Mouse (Mus musculus): ENCODE measurements around the gene Entpd7. TPM values are rescaled to one million over a fixed set of nuclear protein-coding genes. Genes with fewer than 3 reads are reported as not detected.

Gene Entpd7
- total RNA-seq, 4 experiments from 2014 or later = 17.8 to 21.6 (median 18.7) TPM

DNA sequence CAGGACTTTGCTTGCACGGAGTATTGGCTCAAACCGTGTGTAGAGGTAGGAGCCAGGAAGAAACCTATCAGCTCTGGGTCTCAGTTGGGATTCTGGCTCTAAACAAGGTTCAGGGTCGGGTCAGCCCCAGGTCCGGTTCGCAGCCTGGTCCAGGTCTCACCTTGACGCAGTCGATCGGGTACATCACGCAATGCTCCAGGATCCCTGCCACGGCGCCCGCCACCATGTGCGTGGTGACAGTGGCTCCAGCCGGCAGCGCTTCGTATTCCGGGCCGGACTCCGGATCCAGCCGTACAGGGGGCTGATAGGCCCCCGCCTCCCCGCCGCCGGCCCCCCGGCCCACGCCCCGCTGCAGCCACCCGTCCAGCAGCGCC, 15.2 kb upstream of the Entpd7 start:
- peak in 1 of 2 experiments; percentile 55 for DNase-seq (ENCODE audit: low spot score in 2 of 2)

DNA sequence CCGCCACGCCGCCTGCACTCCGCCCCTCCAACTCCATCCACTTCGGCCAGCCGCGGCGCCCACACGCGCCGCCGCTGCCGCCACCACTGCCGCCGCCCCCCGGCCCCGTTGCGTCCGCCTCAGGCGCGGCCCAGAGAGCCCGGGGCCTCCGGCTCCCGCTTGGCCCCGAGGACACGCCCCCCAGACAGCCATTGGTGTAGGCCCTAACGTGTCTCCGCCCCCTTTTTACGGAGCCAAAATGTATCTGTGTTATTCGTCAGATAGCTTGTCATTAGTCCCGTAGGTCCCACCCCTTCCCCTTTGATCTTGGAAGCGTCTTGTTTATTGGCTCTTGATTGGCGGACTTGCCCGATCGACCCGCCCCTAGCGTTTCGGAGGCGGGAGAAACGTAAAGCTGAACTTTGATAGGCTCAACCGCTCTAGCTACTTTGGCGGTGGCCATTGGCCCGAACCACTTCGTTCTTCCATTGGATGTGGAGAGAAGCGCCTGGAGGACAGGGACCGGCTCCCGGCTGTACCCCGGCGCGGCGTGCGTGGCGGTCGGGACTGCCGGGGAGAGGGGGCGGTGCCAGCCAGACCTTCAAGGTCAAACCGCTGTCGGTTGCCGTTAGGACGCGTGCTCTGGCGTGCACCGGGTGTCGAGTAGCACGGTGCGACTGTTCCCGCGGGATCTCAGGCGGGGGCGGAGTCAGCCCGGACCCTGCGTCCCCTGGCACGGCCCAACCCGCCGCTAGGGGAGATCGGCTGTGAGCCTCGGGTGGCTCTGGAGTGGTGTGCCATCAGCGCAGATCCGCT, 14.5 kb upstream of the Entpd7 start, which contains the start of gene Slc25a28:
Gene Slc25a28 (minus strand): TSS at position 152 of the 795 bp plus-strand sequence.
- DNase-seq (ENCODE audit: low spot score in 2 of 2) = peak; percentile 99 to 100

DNA sequence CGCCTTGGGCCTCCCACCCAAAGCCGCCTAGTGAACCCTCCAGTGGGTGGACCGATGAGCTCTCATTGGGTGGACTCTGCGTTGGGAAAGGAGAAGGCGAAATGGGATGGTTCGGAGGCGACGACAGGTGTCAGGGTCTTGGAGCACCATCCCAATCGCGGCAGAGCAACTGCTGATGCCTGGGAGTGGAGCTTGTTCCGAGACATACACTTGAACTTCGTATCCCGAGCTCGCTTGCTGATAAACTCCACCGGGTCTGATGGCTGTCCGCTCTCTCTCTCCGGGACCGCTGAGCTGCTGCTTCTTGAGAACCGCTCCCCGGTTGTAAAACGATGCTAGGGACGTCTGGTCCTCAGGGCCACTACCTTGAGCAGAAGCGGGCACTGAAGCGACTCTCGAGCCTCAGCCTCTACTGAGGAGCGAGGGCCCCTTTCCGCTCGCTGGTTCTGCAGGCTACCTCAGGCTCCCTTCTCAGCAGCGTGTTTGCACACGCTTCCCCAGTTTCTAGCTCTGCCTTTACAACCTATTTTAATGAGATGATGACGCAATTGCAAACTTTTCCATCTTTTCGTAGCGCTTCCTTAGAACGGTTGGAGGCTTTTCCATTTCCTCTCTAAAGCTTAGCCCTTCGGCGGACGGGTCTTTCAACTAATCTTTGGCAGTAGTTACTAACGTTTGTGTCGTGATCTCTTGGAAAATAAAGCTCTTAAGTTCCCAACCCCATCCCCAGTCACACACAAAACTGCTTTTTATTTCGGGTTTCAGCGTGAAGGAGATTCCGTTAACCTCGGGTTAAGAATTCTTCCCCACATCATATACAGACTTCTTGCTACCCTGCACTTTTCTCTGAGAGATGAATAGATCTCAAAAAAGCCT, 13.7 kb upstream of the Entpd7 start:
- DNase-seq (ENCODE audit: low spot score in 2 of 2) = no peak

DNA sequence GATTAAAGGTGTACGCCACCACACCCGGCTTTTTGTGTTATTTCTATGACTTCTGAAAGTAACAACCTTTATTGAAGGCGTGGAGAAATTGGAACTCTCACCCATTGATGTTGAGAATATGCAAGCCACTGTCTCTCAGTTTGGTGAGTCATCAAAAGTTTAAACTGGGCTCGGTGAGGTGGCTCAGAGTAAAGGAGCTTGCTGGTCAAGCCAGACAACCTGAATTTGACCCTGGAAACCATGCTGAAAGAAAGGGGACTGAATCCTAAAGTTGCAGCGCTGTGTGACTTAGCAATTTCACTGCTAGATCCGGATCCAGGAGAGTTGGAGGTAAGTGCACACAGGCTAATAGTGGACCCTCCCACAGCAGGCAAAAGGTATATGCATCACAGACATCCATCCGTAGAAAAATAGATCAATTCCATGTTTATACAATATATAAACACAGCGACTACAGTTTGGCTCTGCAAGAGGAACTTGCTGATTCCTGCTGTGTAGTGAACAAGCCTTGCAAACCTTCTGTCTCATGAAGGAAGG, 10.9 kb upstream of the Entpd7 start:
- DNase-seq (ENCODE audit: low spot score in 2 of 2) = no peak

DNA sequence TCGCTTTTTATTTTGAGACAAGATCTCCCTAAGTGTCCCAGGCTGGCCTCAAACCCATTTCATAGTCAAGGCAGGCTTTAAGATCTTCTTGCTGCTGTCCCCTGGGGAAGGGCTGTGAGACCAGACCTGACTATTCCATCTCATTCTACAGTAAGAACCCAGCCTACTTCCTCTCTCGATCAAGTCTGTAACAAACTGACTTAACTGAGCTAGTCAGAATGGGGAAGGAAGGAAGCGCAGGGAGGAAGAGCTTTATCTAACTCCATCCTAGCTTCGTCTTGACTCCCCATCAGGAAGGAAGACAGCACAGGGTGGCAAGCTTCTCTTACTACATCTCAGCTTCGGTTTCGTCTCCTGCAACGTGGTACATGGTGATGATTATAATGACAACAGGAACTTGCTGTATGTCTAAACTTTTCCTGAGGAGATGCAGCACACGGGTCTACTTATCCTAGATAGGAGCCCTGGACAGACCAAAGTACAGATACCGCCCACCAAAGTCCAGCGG, 9.9 kb upstream of the Entpd7 start:
- no peak for DNase-seq (ENCODE audit: low spot score in 2 of 2)

DNA sequence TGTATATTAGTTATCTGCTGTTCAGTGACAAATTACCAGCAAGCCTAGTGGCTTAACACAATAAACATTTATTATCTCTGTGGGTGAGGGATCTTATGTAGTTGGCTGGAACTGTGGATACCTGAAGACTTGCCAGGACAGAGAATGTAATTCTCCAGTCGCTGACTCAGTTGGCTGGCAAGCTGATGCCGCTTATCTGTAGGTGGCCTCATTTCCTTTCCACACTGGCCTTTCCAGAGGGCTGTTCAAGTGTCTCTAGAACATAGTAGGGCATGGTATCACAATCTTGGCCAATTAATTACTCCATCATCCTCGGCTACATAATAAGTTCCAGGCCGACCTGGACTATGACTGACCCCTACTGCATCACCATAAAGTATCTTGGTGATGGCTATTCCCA, 7.9 kb upstream of the Entpd7 start:
- no peak for DNase-seq (ENCODE audit: low spot score in 2 of 2)

DNA sequence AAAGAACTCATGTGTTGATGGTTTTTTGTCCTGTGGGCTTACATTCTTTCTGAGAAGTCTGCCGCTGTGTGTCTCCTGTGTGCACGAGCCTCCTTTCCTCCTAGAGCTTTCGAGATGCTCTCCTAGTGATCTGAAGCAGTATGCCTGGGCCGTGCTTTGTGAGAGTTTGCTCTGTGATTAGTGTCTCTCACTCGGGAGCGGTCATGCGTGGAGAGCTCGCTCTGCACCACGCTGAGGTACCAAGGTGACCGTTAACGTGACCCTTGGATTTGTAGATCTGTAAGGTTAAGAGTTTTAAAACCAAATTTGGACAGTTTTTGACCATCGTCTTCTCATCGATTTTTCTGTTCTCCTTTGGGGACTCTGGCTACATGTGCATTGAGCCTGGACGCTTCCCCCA, 3.3 kb downstream of the Entpd7 start:
- no peak for DNase-seq (ENCODE audit: low spot score in 2 of 2)

DNA sequence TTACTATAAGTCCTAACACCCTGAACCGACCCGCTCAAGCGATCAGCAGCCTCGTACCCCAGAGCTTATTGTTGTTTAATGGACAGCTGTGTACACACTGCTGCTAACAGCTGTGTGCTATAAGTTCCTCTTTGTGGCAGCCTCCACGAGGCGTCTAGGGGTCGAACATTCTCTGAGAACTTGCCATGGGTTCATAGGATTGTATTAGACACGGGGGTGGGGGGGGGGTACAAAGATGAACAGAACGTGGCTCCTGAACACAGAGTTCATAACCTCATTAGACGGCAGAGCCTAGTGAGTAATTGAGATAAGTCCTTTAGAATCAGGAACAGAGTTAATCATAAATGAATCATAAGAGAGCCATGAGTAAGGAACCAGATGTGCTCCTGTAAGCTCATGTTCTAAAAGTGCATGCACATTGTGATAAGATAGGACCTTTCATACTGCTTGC, 6.1 kb downstream of the Entpd7 start:
- DNase-seq (ENCODE audit: low spot score in 2 of 2) = no peak

DNA sequence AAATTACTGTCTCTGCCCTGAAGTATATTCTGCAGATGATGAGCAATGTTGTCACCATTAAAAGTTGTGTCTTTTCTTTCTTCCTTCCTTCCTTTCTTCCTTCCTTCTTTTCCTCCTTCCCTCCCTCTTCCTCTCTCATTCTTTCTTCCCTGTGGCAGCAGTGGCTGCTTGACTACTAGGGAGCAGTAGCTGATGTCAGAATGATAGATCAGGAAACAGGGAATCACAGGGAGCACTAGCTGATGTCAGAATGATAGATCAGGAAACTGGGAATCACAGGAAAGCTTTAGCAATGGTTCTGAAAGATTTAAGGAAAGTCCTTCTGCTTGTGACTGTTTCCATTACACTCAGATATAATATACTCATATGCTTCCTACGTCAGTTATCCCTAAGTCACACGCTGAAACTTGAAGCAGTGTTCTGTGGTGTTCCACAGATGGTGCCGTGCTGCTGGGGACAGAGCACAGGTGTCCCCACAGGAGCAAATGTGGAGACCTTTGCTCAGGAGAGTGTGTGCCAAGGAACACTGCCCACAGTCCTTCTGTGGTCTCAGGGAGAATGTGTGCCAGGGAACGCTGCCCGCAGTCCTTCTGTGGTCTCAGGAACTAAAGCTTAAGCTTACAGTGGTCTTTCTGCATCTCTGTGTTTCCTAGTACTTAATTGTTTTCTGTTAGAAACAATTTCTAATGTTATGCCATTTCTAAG, 8.3 kb downstream of the Entpd7 start:
- no peak for DNase-seq (ENCODE audit: low spot score in 2 of 2)

DNA sequence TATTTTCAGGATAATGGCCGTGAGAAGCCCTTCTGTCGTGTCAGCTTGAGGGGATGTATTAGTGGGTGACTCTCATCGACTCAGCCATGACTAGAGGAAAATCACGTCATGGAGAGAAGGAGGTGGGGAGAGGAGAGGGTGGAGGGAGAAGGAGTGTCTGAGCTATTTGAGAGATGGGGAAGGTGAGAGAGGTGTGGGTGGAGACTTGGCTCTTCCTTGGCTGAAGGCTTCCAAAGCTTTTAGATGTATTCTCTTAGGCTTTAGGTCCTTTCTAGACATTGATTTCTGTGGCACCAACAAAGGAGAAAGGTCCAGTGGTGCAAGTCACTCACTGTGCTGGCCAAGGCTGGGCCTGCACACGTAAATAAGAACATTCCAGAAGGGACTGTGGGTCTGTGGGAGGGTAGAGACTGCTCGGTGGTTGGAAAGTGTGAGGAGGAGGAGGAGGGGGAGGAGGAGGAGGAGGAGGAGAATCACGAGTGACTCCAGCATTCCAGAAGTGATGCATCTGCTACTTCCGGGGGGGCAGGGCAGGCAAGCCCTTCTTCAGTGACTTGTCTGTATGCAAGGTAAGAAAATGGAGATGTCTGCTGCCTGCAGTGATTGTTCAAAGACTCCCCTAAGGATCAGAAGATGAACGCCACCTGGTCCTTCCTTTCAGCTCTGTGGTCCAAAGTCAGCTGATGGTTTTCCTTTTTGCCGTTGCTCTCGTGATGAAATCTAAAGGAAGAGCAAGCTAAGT, 9.7 kb downstream of the Entpd7 start:
- peak in 1 of 2 experiments; percentile 68 for DNase-seq (ENCODE audit: low spot score in 2 of 2)

DNA sequence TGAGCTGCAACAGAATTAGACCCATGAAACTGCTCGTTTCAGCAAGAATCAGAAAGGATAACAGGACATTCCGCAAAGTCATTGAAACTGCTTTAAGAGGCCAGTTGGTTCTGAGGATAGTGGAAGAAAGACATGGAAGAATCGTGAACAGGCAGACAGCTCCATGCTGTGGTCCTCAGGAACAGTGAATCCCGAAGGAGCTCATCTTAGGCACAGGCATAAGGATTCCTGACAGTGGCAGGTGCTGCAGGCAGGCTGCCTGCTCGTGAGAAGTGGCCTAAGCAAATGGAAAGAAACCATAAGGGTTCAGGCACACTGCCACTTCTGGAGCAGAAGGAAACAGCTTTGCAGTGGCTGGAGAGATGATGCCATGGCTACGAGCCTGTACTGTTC, 10.3 kb downstream of the Entpd7 start:
- DNase-seq (ENCODE audit: low spot score in 2 of 2) = peak in 1 of 2 experiments; percentile 38

DNA sequence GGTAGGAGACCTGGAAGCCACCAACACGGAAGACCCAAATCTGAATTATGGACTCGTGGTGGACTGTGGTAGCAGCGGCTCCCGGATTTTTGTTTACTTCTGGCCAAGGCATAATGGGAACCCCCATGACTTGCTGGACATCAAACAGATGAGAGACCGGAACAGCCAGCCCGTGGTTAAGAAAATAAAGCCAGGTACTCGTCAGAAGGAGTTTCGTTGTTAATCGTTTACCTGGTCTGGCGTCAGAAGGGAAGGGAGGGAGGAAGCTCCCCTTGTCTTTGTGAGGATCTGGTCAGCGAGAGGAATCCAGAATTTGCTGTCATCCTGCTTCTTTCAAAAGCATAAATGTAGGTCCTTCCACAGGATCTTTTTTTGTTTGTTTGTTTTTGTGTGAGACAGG, 14.7 kb downstream of the Entpd7 start:
- DNase-seq (ENCODE audit: low spot score in 2 of 2) = no peak

DNA sequence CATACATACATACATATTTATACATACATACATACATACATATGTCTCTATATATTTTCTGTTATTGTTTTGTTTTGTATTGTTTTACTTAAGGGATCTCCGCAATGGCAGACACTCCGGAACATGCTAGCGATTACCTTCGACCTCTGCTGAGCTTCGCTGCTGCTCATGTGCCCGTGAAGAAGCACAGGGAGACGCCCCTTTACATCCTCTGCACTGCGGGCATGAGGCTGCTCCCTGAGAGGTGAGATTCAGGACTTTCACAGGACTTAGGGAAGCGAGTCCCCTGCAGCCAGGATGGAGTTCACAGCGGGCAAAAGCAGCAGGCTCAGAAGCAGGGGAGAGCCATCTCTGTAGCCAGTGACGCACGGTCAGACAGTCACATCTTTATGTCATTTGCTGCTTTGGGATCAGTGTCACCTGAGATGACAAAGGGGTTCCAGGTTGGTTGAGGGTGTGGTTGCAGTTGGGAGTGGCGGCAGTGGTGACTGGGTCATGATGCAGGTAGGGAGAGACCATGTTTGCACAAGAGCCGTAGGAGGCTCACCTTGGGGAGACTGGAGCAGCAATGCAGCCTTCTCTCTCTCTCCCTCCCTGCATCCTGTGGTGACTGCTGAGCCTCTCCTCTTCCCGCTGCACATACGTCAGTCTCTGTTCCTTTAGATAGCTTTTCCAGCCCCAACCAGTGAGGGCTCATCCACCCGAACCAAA, 15.5 kb downstream of the Entpd7 start:
- DNase-seq (ENCODE audit: low spot score in 2 of 2) = no peak

DNA sequence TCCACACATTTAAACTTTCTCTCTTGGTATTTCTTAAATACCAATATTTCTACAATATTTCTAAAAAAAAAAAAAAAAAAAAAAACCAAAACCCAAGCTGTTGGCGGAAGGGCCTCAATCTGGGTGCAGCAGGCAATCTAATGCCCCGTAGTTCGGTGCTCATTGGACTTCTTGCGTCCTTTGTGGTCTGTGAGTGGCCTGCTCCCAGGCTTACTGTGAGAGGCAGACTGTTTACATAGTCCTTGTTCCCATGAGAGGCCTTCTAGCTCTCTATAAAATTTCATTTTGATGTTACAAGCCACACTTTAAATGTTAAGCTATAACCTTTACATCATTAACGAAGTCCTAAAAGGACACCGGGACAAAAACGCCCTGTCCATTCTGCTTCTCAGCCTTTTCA, 18.7 kb downstream of the Entpd7 start:
- no peak for DNase-seq (ENCODE audit: low spot score in 2 of 2)

DNA sequence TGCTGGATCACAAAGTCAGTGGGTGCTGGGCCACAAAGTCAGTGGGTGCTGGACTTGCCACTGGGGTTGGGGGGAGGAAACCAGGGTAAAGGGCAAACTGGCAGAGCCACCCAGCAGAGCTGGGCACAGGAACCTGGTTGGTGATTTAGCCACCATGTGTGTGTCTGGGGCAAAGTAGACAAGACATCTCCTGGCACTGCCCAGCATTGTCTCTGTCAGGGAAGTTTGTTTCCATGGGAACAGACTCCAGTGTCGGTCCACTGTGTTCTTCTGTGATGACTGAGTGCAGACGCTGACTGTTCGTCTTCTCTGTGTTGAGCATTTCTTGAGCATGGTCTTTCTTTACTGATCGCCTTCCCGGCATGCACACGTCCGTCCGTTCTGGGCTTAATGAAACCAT, 19.8 kb downstream of the Entpd7 start:
- no peak for DNase-seq (ENCODE audit: low spot score in 2 of 2)

DNA sequence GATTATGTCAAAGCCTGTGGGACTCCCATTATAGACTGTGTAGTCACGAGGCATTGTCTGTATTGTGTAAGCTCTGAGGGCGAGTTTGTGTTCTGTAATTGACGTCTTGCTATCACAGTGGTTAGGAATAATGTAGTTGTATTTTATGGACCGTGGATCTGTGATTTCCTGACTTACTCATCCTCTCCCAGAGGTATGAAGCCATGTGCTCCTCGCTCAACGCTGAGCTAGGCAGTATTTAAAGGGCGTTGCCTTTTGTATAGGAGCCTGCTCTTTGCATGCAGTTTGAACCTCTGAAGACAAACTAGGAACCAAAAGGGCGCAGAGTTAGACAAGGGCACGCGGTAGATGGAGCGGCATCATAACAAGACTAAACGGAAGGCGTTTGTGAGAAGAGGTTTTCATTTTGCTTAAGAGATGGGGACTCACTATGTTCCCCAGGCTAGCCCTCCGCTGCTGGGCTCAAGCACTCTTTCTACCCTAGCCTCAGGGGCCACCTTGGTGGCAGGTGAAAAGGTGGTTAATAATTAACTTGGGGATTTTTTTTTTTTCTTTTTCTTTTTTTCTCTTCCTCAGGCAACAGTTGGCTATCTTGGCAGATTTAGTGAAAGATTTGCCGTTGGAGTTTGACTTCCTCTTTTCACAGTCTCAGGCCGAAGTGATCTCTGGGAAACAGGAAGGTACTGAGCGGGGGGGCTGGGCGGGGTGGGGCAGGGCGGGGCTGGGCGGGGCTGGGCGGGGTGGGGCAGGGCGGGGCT, 21.9 kb downstream of the Entpd7 start:
- no peak for DNase-seq (ENCODE audit: low spot score in 2 of 2)

DNA sequence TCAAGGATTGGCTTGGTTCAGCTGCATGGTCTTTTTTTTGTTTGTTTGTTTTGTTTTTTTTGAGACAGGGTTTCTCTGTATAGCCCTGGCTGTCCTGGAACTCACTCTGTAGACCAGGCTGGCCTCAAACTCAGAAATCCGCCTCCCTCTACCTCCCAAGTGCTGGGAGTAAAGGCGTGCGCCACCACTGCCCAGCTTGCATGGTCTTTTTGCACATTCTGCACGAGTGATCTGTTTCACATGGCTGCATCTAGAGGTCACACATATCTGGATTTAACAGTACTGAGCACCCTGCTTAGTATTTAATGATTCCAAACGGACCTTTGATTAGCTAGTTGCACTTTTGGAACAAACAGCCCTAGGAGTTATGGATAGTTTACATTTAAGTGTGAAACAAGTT, 22.5 kb downstream of the Entpd7 start:
- no peak for DNase-seq (ENCODE audit: low spot score in 2 of 2)

DNA sequence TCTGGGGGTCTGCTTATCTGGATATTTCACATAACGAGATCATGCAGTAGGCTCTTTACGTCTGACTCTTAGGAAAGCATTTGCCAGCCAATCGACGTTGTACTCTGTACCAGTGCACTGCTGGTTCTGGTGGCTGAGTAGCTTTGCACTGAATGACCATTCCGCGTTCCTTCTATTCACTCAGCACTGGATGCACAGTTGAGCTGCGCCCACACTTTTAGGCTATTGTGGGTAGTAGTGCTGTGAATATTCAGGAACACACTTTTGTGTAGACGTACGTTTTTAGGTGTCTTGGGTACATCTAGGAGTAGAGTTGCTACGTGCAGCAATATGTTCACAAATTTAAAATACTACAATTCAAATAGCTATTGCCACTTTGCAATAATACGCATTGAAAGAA, 30.6 kb downstream of the Entpd7 start:
- DNase-seq (ENCODE audit: low spot score in 2 of 2) = no peak

DNA sequence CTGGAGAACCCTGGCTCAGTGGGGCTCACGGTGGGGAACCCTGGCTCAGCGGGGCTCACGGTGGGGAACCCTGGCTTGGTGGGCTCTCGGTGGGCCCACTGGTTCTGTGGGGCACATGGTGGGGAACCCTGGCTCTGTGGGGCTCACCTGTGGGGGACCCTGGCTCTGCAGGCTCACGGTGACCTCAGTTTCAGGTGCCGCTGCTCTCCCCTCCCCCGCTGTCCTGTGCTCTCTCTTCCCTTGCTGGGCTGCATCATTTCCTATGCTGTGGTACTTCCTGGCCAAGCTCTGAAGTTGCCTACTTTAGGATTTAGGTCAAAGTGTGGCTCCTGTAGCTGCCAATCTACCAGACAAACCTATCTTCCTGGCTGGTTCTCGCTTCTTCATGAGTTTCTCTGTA, 33.4 kb downstream of the Entpd7 start:
- DNase-seq (ENCODE audit: low spot score in 2 of 2) = no peak
